Mouse (Mus musculus) neural tube, embryonic 10.5 days (tissue): ENCODE measurements around the gene Camta1.

Source experiments
- DNase-seq: peaks from one replicate; pipeline ENCODE4 v3.0.0-alpha.2; 2017; ENCODE audit warnings: low spot score; ENCODE audit errors: extremely low spot score

Camta1 gene

GRCm38 (mm10) chr4:151332074-151332849 lies 529.4 kb downstream of the Camta1 start:
- DNase-seq: no peak

GRCm38 (mm10) chr4:151330983-151331382 lies 530.7 kb downstream of the Camta1 start:
- no peak for DNase-seq

- no peak for DNase-seq
Observed at GRCm38 (mm10) chr4:151328071-151328470, 533.6 kb downstream of the Camta1 start.

GRCm38 (mm10) chr4:151326971-151327686 lies 534.5 kb downstream of the Camta1 start:
- no peak for DNase-seq

- DNase-seq: no peak
Observed at GRCm38 (mm10) chr4:151316428-151316827, 545.2 kb downstream of the Camta1 start.

GRCm38 (mm10) chr4:151315726-151316125 lies 546.0 kb downstream of the Camta1 start:
- no peak for DNase-seq

- no peak for DNase-seq
Observed at GRCm38 (mm10) chr4:151310773-151311172, 550.9 kb downstream of the Camta1 start.

- DNase-seq: peak; percentile 31
Observed at GRCm38 (mm10) chr4:151310056-151310685, 551.5 kb downstream of the Camta1 start.

- DNase-seq: no peak
Observed at GRCm38 (mm10) chr4:151306890-151307289, 554.8 kb downstream of the Camta1 start.

- no peak for DNase-seq
Observed at GRCm38 (mm10) chr4:151306311-151306765, 555.3 kb downstream of the Camta1 start.

- no peak for DNase-seq
Observed at GRCm38 (mm10) chr4:151305761-151306160, 555.9 kb downstream of the Camta1 start.

- DNase-seq: no peak
Observed at GRCm38 (mm10) chr4:151303931-151304330, 557.7 kb downstream of the Camta1 start.

GRCm38 (mm10) chr4:151303436-151303835 lies 558.2 kb downstream of the Camta1 start:
- DNase-seq: no peak

GRCm38 (mm10) chr4:151302195-151303126 lies 559.2 kb downstream of the Camta1 start:
- DNase-seq: peak; percentile 67

GRCm38 (mm10) chr4:151301337-151301736 lies 560.3 kb downstream of the Camta1 start:
- DNase-seq: no peak

GRCm38 (mm10) chr4:151300706-151301105 lies 561.0 kb downstream of the Camta1 start:
- DNase-seq: no peak

GRCm38 (mm10) chr4:151295515-151296203 lies 566.0 kb downstream of the Camta1 start:
- no peak for DNase-seq

- DNase-seq: peak; percentile 47
Observed at GRCm38 (mm10) chr4:151288893-151289585, 572.6 kb downstream of the Camta1 start.

- no peak for DNase-seq
Observed at GRCm38 (mm10) chr4:151285905-151286445, 575.7 kb downstream of the Camta1 start.
